Mouse (Mus musculus): ENCODE results near the gene Gm44502.

Gm44502 gene

DNA sequence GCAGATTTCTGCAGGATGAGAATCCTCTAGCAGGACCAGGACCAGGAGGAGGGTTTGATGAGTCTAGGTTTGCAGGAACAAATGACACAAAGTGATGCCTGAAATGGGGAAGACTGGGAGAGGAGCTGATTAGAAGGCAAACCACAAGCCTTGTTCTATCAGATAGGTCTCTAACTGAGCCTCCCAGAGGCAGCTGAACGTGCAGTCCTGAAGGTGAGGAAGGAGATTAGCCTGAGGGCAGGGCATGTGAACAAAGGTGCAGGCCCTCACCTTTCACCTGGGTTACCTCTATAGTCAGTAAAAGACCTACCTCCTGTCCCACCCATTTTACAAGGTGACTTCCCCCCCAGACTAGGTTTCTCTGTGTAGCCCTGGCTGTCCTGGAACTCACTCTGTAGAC, 29.8 kb downstream of the Gm44502 start:
- DNase-seq (ENCODE audit: low spot score) = no peak

DNA sequence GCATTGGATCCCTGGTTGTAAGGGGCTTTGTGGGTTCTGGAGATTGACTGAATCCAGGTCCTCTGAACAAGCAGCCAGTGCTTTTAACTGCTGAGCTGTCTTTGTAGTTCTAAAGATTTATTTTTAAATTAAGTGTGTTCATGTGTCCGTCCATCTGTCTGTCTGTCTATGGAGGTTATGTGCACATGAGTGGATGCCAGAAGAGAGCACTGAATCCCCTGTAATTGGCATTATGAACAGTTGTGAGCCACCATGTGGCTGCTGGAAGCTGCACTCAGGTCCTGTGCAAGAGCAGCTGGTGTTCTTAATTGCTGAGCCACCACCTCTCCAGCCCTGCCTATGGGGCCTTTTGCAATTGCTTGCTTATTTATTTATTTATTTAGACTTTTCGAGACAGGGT, 31.4 kb downstream of the Gm44502 start:
- DNase-seq (ENCODE audit: low spot score) = no peak

DNA sequence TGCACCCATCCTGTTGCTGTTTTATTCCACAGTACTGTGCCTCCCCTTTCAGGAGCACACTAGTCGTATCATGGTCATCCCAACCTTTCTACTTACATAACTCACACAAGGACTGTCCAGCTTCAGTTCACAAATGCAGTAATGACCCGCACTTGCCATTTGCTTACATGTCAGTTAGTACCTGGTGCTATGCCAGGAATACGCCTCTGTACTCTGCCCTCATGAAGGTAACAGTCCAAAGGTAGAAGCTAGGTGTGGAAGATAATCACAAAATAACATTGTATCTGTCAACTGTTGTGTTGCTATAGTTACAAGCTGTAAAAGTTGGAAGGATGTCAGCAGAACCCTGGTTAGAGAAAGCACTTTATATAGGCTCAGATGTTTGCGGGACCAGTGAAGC, 32.6 kb downstream of the Gm44502 start:
- DNase-seq (ENCODE audit: low spot score) = no peak

DNA sequence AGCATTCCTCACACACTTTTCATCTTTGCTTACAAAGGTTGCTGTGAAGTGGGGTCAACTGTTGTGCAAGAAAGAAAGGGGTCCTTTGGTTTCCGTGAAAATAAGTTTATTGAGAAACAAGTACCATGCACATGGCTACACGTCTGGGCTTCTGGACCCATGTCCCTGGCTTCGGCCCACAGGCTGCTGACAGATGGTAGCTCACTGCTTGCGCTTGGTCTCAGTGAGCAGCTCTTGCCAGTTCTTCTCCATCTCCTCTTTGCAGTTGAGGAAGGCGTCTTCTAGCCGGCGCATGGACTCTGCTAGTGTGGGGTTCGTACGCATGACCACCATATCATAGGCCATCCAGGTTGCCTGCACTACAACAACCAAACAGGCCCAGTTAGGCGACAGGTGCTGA, 39.4 kb downstream of the Gm44502 start:
- DNase-seq (ENCODE audit: low spot score) = no peak

DNA sequence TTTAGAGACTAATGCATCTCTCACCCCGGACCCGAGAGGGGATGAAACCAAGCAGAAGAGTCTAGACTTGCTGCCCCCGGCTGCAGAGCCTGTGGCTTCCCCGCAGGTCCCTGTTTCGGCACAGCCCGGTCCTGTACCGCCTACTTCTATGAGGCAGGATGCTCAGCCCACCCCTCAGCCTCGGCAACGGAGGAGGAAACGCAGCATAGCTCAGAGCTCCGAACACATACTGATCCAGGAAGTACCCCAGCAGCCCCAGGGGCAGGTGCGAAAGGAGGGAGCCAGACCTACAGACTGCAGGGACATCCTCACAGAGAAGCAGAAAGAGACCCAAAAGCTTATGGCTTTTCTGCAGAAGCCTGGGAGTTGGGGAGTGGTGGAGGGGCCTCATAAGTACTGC, 42.4 kb downstream of the Gm44502 start:
- DNase-seq (ENCODE audit: low spot score) = no peak

DNA sequence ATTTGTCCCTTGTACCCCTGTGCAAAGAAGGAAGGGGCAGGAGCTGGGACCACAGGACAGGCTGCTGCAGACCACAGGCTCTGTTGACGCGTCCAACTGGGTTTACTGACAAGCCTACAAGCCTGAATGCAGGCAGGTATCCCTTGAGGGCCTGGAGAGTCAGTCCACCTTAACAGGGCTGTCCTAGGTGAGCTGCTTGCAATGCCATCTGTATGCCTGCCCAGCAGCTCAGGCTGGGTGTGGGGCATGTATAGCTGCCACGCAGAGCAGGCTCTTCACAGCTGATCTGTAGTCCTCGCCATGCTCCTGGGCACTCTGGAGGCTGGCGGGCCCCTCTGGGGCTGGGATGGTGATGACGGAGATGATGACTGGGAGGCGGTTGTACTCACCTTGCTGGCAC, 44.9 kb downstream of the Gm44502 start, which contains the start of gene Klhdc7b:
TSS of gene Klhdc7b (plus strand) at position 301 of the 400 bp plus-strand sequence.
- no peak for DNase-seq (ENCODE audit: low spot score)

DNA sequence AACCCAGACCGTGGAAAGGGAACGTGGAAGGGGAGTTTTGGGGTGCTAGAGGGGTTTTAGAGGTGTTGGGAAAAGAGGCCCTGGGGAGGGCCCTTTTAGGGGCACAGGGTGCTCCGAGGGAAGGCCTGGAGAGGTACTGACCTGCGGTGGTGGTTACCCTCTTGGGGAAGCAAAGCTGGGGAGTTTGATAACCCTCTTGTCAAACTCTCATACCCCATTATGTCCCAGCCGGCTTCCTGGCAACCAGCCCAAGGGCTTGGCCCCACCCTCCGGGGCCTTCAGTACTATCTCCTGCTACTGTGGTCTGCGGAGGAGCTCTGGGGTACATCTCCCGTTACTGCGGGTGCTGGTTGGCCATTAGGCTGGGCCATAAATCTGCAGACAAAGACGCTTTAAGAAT, 50.1 kb downstream of the Gm44502 start:
- DNase-seq (ENCODE audit: low spot score) = no peak

DNA sequence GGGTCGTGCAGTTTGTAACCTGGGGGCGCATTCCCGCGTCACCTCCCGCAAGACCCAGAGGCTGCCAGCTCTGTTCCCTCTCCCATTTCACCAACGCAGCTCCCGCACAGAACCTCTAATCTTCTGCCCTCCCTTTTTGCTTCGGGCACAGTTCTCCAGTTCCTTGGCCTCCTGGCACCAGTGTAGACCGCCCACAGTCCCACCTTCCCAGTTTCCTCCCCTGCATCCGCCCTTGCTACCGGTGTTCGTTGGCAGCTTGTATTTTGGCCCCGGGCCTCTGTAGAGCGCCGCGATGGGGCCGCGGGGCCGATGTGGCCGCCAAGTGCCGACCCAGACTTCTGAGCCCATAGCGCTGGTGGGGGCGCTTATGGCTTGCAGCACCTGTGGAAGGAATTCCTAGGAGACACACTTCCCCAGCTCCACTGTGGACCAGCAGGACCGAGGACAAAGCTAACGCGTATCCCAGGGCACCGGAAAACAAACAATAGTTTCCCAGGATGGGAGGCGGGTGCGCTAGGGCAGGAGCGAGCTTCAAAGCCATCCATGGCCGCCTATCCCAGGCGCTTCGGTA, 50.6 kb downstream of the Gm44502 start, which contains the start of gene Odf3b:
TSS of gene Odf3b (minus strand) at position 452 of the 571 bp plus-strand sequence.
- no peak for DNase-seq (ENCODE audit: low spot score)

DNA sequence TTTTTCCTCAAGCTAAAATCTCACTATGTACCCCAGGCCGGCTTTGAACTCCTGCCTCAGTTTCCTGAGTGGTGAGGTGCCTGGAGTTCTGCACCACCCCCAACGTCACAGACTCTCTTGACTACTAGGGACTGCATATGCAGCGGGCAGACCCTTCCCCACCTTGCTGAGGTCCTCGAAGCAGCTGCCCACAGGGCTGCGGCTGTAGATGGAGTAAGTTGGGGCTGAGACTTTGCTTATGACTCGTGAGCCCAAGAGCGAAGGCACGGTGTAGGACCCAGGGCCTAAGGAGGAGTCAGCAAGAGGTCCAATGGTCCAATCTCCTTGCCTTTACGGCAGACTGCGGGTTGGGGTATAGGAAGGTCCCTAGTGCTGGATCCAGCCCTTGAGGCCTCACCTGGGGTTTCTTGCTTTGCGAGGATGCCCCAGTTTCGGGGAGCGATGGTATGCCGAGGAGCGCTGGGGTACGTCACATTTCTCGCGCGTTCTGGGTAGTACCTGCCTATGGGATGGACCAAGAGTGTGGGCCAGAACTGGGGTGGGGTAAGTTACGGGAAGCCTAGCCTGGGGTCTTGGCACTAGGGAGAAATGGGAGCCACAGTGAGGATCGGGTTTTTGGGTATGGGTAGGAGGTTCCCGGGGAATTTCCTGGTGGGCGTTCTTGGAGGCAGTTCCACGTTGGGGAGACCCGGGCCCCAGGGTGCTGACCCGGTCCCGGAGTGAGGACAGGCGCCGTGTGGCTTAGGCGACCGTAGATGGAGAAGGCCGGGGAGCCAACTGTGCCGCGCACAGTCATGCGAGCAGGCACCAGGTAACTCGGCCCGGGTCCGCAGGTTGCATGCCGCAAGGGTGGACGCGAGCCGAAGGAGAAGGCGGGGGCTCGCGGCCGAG, 51.3 kb downstream of the Gm44502 start:
- no peak for DNase-seq (ENCODE audit: low spot score)

DNA sequence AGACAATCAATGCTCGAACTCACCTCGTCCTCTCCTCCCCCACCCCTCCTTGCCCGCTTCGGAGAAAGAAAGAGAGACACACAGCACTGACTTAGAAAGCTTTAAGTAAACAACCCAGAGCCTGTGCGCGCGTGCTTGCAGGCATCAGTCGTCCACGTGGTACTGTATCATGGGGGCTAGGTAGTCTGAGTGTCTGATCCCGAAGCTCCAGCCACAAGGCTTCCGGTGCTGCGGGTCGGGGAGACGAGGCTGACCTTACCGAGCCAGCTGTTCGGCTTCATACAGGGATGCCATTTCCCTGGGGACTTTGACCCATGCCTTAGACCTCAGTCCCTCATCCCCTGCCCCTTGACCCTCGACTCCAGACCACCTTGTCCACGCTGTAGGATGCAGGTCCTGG, 52.1 kb downstream of the Gm44502 start:
- DNase-seq (ENCODE audit: low spot score) = no peak

DNA sequence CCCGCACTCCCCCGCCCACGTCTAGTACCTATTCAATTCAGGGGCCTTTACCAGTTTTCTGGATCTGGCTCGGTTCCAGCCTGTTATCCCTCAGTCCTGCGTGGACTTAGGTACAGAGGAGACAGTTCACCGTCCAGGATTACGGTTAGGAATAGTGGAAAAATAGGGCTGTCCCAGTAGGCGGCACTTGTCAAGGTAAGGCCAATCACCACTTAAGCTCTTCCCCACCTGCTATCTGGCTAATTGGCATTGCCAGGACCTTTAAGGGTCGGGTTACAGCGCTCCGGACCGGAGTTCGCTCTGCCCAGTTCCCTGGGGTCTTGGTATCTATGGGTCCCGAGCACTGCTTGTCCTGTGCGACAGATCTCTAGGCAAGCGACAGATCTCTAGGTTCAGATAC, 52.5 kb downstream of the Gm44502 start, which contains the start of gene Tymp:
TSS of gene Tymp (minus strand) at position 83 of the 400 bp plus-strand sequence.
- DNase-seq (ENCODE audit: low spot score) = no peak

DNA sequence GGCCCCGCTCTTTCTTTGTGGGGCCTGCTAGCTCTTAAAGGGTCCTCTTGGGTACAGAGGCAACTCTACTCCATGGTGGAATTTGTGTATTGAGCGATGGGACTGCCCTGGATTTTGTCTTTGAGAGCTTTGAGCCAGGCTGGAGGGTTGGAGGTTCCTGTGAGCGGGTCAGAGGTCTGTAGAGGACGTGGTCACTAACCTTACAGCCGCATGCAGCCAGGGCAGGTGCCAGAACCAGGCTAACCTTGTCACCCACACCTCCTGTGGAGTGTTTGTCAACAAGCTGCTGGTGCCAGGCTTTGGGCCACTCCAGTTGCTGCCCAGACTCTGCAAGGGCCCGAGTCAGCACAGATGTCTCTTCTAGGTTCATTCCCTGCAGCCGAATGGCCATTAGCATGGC, 53.5 kb downstream of the Gm44502 start:
- no peak for DNase-seq (ENCODE audit: low spot score)

DNA sequence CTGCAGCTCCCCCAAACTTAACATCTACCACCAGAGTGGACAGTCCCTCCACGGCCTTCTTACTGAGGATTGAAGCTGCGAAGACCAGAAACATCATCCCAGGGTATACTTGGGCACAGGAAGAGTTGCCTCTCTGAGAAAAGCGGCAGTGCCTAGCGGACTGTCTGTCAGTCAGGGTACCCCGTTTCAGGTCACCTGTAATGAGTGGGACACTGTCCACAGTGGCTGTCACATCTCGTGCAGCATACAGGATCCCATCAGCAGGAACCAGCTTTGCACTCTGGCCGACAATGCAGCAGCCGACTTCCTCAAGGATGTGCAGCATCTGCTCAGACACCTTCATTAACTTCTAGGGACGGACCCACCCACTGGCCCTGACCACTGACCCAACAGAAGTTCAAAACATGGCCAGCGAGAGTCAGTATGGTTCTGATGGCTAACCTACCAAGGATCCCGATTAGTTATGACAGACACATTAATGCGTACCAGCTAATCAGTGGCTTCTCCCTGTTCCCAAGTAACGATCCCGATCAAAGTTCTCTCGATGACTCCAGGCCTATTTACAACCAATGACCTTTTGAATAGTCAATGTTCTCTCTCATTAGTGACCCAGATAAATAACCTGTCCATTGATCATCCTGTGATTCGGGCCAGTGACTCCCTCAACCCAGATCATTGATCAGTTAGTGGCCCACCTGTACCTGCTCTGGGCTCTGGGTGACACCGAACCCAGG, 54.5 kb downstream of the Gm44502 start:
- DNase-seq (ENCODE audit: low spot score) = no peak

DNA sequence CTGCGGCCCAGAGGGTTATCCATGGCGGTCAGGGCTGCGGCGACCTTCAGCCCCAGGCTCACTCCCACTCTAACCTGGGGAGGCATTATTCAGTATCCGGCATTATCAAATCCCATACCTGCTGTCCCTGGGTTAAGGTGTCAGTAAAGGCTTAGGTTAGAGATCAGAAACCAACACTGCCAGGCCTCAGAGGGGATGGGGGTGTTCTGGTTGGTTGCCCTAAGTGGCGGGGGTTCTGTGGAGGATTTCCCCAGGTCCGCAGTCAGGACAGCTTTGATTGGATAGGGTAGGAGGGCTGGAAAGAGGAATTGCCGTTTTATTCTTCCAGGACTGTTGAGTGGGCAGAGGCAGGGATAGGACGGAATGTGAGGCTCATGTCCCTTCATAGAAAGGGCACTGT, 55.2 kb downstream of the Gm44502 start:
- no peak for DNase-seq (ENCODE audit: low spot score)

DNA sequence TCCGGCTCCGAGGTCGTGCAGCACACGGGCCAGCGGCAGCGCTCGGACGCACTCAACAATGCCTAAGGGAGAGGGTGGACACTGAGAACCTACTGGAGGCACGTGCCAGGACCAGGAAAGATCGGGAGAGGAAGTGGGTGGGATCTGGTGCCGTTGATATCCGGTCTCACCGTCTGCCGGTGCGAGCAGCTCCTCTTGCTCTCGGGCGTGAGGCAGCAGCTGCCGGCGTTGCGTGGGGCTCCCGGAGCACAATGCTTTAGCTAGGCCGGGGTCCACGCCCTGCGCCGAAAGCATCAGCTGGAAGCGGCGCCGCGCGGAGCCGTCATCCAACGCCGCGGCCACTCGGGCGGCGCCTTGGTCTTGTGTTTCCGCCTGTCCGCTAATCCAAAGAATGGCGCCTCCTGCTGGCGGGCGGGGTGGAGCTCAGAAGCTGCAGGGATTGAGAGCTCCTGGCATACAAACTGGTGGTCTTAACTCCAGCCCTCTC, 55.7 kb downstream of the Gm44502 start, which contains the start of gene Sco2:
TSS of gene Sco2 (minus strand) at position 85 of the 487 bp plus-strand sequence.
- peak; percentile 73 for DNase-seq (ENCODE audit: low spot score)

DNA sequence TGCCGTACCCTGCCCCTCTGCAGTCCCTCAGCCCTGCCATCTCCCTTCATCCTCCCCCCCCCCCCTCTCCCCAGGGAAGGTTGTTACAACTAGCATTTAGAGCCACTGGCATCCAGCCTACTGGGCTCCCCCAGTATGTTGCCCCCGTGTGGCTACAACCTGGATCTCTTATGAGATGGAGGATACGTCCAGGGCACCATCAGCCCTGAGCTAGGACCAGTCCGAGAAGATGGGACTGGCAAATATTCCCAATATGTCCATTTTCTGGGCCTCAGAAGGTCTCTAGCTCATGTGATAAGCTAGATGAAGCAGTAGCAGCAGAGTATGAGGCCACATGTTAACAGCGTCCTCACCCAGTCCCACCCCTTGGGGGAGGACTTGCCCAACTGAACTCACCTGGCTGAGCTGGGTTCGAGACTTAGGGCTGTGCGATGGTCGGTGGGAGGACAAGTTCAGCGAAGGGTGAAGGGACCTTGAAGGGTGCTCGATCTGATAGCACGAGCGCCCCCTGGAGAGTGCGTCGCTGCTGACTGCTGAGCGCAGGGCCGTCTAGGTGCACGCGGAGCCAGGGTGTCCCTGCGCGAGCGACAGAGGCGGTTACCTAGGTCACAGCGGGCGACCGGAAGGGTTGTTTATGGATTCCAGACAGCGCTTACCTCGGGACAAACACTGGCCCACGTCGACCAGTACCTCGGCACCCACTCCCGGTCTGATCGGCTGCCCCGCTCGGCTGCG, 56.3 kb downstream of the Gm44502 start:
- peak; percentile 63 for DNase-seq (ENCODE audit: low spot score)

DNA sequence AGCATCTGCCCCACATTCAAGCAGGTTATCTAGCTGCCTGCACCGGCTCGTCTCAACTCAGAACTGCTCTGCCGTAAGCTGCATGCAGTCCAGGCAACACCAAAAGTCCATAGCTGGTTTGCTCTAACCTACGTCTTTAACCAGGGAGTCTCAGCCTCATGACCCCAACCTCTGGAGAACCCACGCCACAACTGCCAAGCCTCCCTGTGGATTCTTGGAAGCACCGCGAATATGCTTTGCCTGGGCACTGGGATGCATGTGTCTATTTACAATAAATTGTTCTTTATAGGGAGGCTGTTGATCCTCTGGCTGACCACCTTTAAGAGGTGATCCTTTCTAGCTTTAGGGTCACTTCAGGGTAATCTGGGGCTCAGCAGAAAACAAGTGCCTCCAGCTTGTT, 57.0 kb downstream of the Gm44502 start:
- no peak for DNase-seq (ENCODE audit: low spot score)

DNA sequence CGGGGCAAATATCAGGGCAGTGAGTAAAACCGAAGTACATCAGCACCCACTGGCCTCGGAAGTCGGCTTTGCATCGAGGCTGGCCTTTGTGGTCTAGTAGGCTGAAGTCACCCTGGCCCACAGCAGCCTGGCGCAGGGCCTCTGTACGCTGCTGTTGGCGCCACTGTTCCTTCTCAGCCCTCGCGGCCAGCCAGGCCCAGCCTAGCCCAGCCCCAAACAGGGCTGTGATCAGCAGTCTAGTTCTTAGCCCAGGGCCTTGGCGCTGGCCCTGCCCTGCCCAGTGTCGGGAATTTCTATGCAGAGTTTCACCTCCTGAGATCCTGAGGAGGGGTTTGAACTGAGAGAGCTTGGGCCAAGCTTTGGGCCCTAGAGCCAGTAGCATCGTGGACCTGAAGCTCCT, 57.4 kb downstream of the Gm44502 start:
- DNase-seq (ENCODE audit: low spot score) = no peak

Data from ovary, adult 18-20 months (tissue).